Mouse (Mus musculus) left cerebral cortex, postnatal 10 days (tissue): ENCODE measurements around the gene Zmym2. TPM values are rescaled to one million over a fixed set of nuclear protein-coding genes. Genes with fewer than 3 reads are reported as not detected.

Source experiments
- DNase-seq, 2 experiments: peaks; one replicate each; pipeline ENCODE4 v3.0.0; 2021 to 2022; ENCODE audit warnings: low spot score in 2 of 2, mixed read lengths in 1 of 2; ENCODE audit errors: extremely low spot score in 1 of 2
- intact Hi-C: fragments of 180-260 bp; cut with DNase I; formaldehyde crosslinking; loops from one replicate; pipeline ENCODE4 v1.15.1; 2025
- total RNA-seq, 2 experiments: library from RNA; stranded (reverse); gene quantifications; 2 replicates each; pipeline ENCODE4 v1.2.3; 2021

Gene Zmym2
- total RNA-seq, 2 experiments from 2014 or later, result 82.9 to 88.8 TPM

- DNase-seq, result no peak
- intact Hi-C loops, result no loop called here
Measured at GRCm38 (mm10) chr14:56897475-56897874, 11.0 kb downstream of the Zmym2 start.

GRCm38 (mm10) chr14:56899656-56900055 lies 13.2 kb downstream of the Zmym2 start:
- DNase-seq, result no peak
- intact Hi-C loops, result no loop called here

GRCm38 (mm10) chr14:56903039-56903438 lies 16.6 kb downstream of the Zmym2 start:
- intact Hi-C loops, result no loop called here
- DNase-seq, result no peak

GRCm38 (mm10) chr14:56905696-56906095 lies 19.2 kb downstream of the Zmym2 start:
- intact Hi-C loops, result no loop called here

GRCm38 (mm10) chr14:56918532-56918931 lies 32.1 kb downstream of the Zmym2 start:
- DNase-seq, result no peak
- intact Hi-C loops, result no loop called here

More at GRCm38 (mm10) chr14:56905696-56906095, 19.2 kb downstream of the Zmym2 start:
- no peak for DNase-seq

GRCm38 (mm10) chr14:56935481-56935880 lies 49.0 kb downstream of the Zmym2 start:
- DNase-seq, result no peak
- intact Hi-C loops, result no loop called here

GRCm38 (mm10) chr14:56939903-56940302 lies 53.5 kb downstream of the Zmym2 start:
- DNase-seq, result no peak
- intact Hi-C loops, result loop anchor here (10.0 kb wide), 1 partner anchor 245 kb away; no protein-coding TSS in a partner anchor

GRCm38 (mm10) chr14:56952928-56953327 lies 66.5 kb downstream of the Zmym2 start:
- intact Hi-C loops, result no loop called here
- no peak for DNase-seq

- intact Hi-C loops, result no loop called here
- no peak for DNase-seq
Measured at GRCm38 (mm10) chr14:56954393-56954792, 67.9 kb downstream of the Zmym2 start.

- intact Hi-C loops, result loop anchor here (10.0 kb wide), 1 partner anchor 451 kb away; no protein-coding TSS in a partner anchor
- DNase-seq, result no peak
Measured at GRCm38 (mm10) chr14:56963969-56964734, 77.7 kb downstream of the Zmym2 start.

GRCm38 (mm10) chr14:56969653-56970052 lies 83.2 kb downstream of the Zmym2 start:
- DNase-seq, result no peak
- intact Hi-C loops, result loop anchor here (5.0 to 10.0 kb wide), 2 partner anchors 88 to 445 kb away; partner anchors contain the start of gene Gja3

- intact Hi-C loops, result no loop called here
- DNase-seq, result no peak
Measured at GRCm38 (mm10) chr14:56970160-56970559, 83.7 kb downstream of the Zmym2 start.

GRCm38 (mm10) chr14:56978045-56978655 lies 91.7 kb downstream of the Zmym2 start:
- DNase-seq, result no peak
- intact Hi-C loops, result no loop called here

- DNase-seq, result no peak
- intact Hi-C loops, result no loop called here
Measured at GRCm38 (mm10) chr14:56988621-56989020, 102.2 kb downstream of the Zmym2 start.

Other genes starting within 250 kb of the Zmym2 start
- gene Mphosph8, start 218.4 kb upstream of the Zmym2 start, total RNA-seq, result 10 to 100 TPM; 48.1 to 56.7 TPM
- 10 to 100 TPM; 70.5 to 80.4 TPM for gene Pspc1, start 108.3 kb upstream of the Zmym2 start, total RNA-seq
- gene Zmym5, start 74.9 kb upstream of the Zmym2 start, total RNA-seq, result 10 to 100 TPM; 27.0 to 27.2 TPM
- gene Gja3, start 171.4 kb downstream of the Zmym2 start, total RNA-seq, result under 1 TPM; 0.61 to 0.71 TPM
- gene Gjb2, start 218.0 kb downstream of the Zmym2 start, total RNA-seq, result 10 to 100 TPM in 1 of 2 experiments, 1 to 10 TPM in 1; 8.4 to 10.7 TPM
- under 1 TPM in 1 of 2 experiments, not detected in 1; 0.94 TPM for gene Gm4491, start 229.2 kb downstream of the Zmym2 start, total RNA-seq
- gene Gjb6, start 247.0 kb downstream of the Zmym2 start, total RNA-seq, result 10 to 100 TPM; 23.8 to 53.7 TPM